Mouse (Mus musculus): ENCODE measurements around the gene Scgb1b29. TPM values are rescaled to one million over a fixed set of nuclear protein-coding genes. Genes with fewer than 3 reads are reported as not detected.

The Scgb1b29 gene
- not detected in 2 replicates for polyA plus RNA-seq (2021; fragmentation: Nextera tagmentation)
- long read RNA-seq, experiment 1: 0 reads
- long read RNA-seq, experiment 2: 0 reads

DNA sequence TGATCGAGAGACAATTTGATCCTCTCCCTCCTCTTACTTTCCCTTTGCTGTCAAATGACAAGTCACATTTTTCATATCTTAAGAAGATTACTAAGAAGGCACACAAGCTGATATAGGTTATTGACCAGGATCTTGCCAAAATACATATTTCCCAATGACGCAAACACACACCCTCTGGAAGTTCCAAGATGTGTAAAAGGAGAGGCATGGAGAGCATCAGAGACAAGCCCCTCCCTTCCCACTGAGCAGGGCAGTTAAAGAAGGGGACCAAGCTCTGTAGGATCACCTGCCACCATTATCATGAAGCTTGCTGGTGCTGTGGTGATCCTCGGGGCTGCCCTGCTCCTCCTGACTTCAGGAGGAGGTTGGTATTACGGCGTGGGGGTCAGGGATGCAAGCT is at the start of gene Scgb1b29:
Gene Scgb1b29 (plus strand): TSS at position 301 of the 400 bp plus-strand sequence.

Other genes starting within 250 kb of the Scgb1b29 start
- gene Scgb2b11, start 230.4 kb upstream of the Scgb1b29 start, polyA plus RNA-seq (2021; fragmentation: Nextera tagmentation): not detected in 2 replicates
- not detected in 2 replicates for gene Scgb1b11, start 218.7 kb upstream of the Scgb1b29 start, polyA plus RNA-seq (2021; fragmentation: Nextera tagmentation)
- gene Scgb2b12, start 114.3 kb upstream of the Scgb1b29 start, polyA plus RNA-seq (2021; fragmentation: Nextera tagmentation): not detected in 2 replicates
- gene Scgb1b12, start 107.4 kb upstream of the Scgb1b29 start, polyA plus RNA-seq (2021; fragmentation: Nextera tagmentation): not detected in 2 replicates